34 mouse cellular contexts compared by ENCODE assay signal in genomic region chr13:51026311-51026918, GRCm38 (mm10).
DNase-seq lines count a peak whose midpoint lies in the region; TF ChIP-seq lines count a peak whose summit lies in the region.
"Had no signal": no experiment of that assay in that cellular context is flagged by ENCODE, and none has a peak within 500 bp of the region (broad histone marks: within the 10 kb centered on the region; RNA-seq: fewer than 3 reads in every experiment).

No protein-coding gene starts in this region.

- intact Hi-C loops in heart, postnatal 10 days (cut with DNase I), result no loop called here

- peaks cover 0 to 14% of the 10 kb centered on the region in 2 experiments; a peak in 2 of 4 replicates for H3K4me1 ChIP-seq in CH12.LX (ENCODE audit: control insufficient read depth in 1 of 2, insufficient read depth in 2 of 2)
- H3K4me1 ChIP-seq: hindbrain, embryonic 12.5 days had no signal

- no peak for TF ChIP-seq EP300 in CH12.LX (IDR thresholded peaks at IDR 0.05; ENCODE audit: low read length)

- H3K4me3 ChIP-seq in CH12.LX (replicated peaks in 1 of 3; ENCODE audit: low read depth in 2 of 3, low read length in 2 of 3, poor library complexity in 1 of 3), result no peak overlapping the region
- H3K4me3 ChIP-seq: embryonic facial prominence, embryonic 15.5 days; heart, embryonic 10.5 days; heart, embryonic 15.5 days; hindbrain, embryonic 12.5 days; kidney, embryonic 15.5 days; layer of hippocampus, adult 2 months; left cerebral cortex, adult 2 months; neural tube, embryonic 15.5 days had no signal

- no peak overlapping the region for H3K4me2 ChIP-seq in CH12.LX (ENCODE audit: insufficient read depth, low read depth, poor library complexity, severe bottlenecking)
- H3K4me2 ChIP-seq: embryonic facial prominence, embryonic 15.5 days; heart, embryonic 15.5 days; hindbrain, embryonic 12.5 days; kidney, embryonic 15.5 days; neural tube, embryonic 15.5 days had no signal

- no peaks in the 10 kb centered on the region for H3K36me3 ChIP-seq in CH12.LX (replicated peaks in 1 of 2; ENCODE audit: control insufficient read depth in 1 of 2, insufficient read depth in 1 of 2, low read length in 1 of 2)
- H3K36me3 ChIP-seq: embryonic facial prominence, embryonic 15.5 days; heart, embryonic 10.5 days; heart, embryonic 15.5 days; hindbrain, embryonic 12.5 days; kidney, embryonic 15.5 days; neural tube, embryonic 15.5 days had no signal

- no peaks in the 10 kb centered on the region for H3K79me2 ChIP-seq in CH12.LX (replicated peaks; ENCODE audit: control insufficient read depth, extremely low read depth, insufficient read depth, poor library complexity, severe bottlenecking)

- no peak for TF ChIP-seq RAD21 in CH12.LX (IDR thresholded peaks at IDR 0.05; ENCODE audit: low read depth, low read length)

- in situ Hi-C loops in CH12.LX (cut with MboI; ENCODE audit: low pct_ligation_motif_present, low pct_unique_long_range_greater_than_20kb, low sequenced_read_pairs), result loop anchor here (10.0 kb wide), 1 partner anchor 148 kb away; the partner anchor contains the start of gene Nxnl2

- H3K9ac ChIP-seq in CH12.LX (ENCODE audit: insufficient read depth, low read depth), result no peak overlapping the region
- H3K9ac ChIP-seq: embryonic facial prominence, embryonic 15.5 days; heart, embryonic 15.5 days; hindbrain, embryonic 12.5 days; kidney, embryonic 15.5 days; liver, embryonic 14.5 days; neural tube, embryonic 15.5 days had no signal

- H3K27ac ChIP-seq in CH12.LX (ENCODE audit: insufficient read depth, low read depth), result no peak overlapping the region
- H3K27ac ChIP-seq: embryonic facial prominence, embryonic 15.5 days; heart, embryonic 10.5 days; heart, embryonic 15.5 days; hindbrain, embryonic 12.5 days; hindbrain, postnatal 0 days; kidney, embryonic 15.5 days; layer of hippocampus, adult 2 months; left cerebral cortex, adult 2 months; liver, embryonic 14.5 days; neural tube, embryonic 15.5 days had no signal

- no peak for TF ChIP-seq CTCF in CH12.LX (conservative IDR thresholded peaks at IDR 0.05 in 1 of 2, IDR thresholded peaks at IDR 0.05 in 1 of 2; ENCODE audit: low read depth in 2 of 2, low read length in 2 of 2)

- H3K27me3 ChIP-seq in CH12.LX (replicated peaks), result no peaks in the 10 kb centered on the region
- H3K27me3 ChIP-seq: embryonic facial prominence, embryonic 15.5 days; heart, embryonic 15.5 days; hindbrain, embryonic 12.5 days; kidney, embryonic 15.5 days; neural tube, embryonic 15.5 days had no signal

- dilution Hi-C loops in CH12.LX (cut with MboI; ENCODE audit: extremely low pct_ligation_motif_present, extremely low pct_unique_long_range_greater_than_20kb, low sequenced_read_pairs), result no loop called here

- peaks cover 17% of the 10 kb centered on the region for H3K9me3 ChIP-seq in CH12.LX (replicated peaks; ENCODE audit: low read length)
- H3K9me3 ChIP-seq: embryonic facial prominence, embryonic 15.5 days; heart, embryonic 10.5 days; kidney, embryonic 15.5 days; neural tube, embryonic 15.5 days had no signal

- TF ChIP-seq POLR2A in CH12.LX (IDR thresholded peaks at IDR 0.05; ENCODE audit: low read depth, low read length), result no peak

- DNase-seq in heart, adult 11 months, result peak; percentile 61
- no peak for DNase-seq in heart, postnatal 10 days
- DNase-seq in CD4-positive helper T cell, adult 2 months (ENCODE audit: low read depth, low spot score), result peak; percentile 10
- no peak for DNase-seq in CH12.LX (ENCODE audit: extremely low read depth)
- peak; percentile 66 for DNase-seq in induced T-regulatory cell, adult 2 months (ENCODE audit: low read depth)
- DNase-seq in lung, postnatal 4 days, result no peak
- no peak for DNase-seq in right cerebral cortex, adult 2 months (ENCODE audit: low spot score in 2 of 2)
- DNase-seq: adrenal gland, postnatal 10 days; B cell, adult 2 months; cerebellum, adult 11-12 months; cerebellum, adult 9-11 months; embryo, embryonic 11 days; gastrocnemius, postnatal 14 days; heart, postnatal 36 days; kidney, adult 11 months; kidney, postnatal 25 days; left cerebral cortex, postnatal 4 days; liver; lung, adult 2 months; lung, postnatal 10 days; midbrain, embryonic 14.5 days; retina, postnatal 1 day; right cerebral cortex, postnatal 4 days; thymus, postnatal 14 days had no signal

TF ChIP-seq in CH12.LX, 34 proteins besides CTCF, POLR2A, EP300 and RAD21:
- TF ChIP-seq MAFK (IDR thresholded peaks at IDR 0.05; ENCODE audit: insufficient replicate concordance, low read length) (peak; percentile 65), NRF1 (IDR thresholded peaks at IDR 0.05; ENCODE audit: low read depth, low read length) (no peak), ZKSCAN1 (IDR thresholded peaks at IDR 0.05; ENCODE audit: borderline replicate concordance, low read depth, low read length) (no peak)

Comparison
In these comparisons a context has a peak if more than half of its experiments do, and no peak if none do; other contexts are left out.
1. DNase-seq: peak in heart, adult 11 months (single experiment), CD4-positive helper T cell, adult 2 months (single experiment) and induced T-regulatory cell, adult 2 months (single experiment); none in heart, postnatal 10 days (0 of 2), CH12.LX (single experiment), lung, postnatal 4 days (0 of 2) and right cerebral cortex, adult 2 months (0 of 2).